Mouse (Mus musculus) lung, postnatal 0 days (tissue): ENCODE data around the gene Vegfa. TPM values are rescaled to one million over a fixed set of nuclear protein-coding genes. Genes with fewer than 3 reads are reported as not detected.
A peak's percentile ranks its signal among the peaks of the same experiment; 100 is the strongest.

ENCODE experiments used
- ATAC-seq: fragments of 200-750 bp; cut with Nextera tagmentation; 2 replicates; pipeline ENCODE4 v1.8.0; 2017; ENCODE audit warnings: moderate library complexity
- DNase-seq: peaks from one replicate; pipeline ENCODE4 v3.0.0-alpha.2; 2016; ENCODE audit warnings: low spot score
- H3K27ac ChIP-seq: fragments of 300-500 bp; sonication (generic); 2 replicates; pipeline ENCODE4 v1.5.1; 2014; ENCODE audit warnings: antibody characterized with exemption, mild to moderate bottlenecking, low read length, mixed read lengths
- H3K27me3 ChIP-seq: fragments of 300-500 bp; sonication (generic); replicated peaks from 2 replicates; pipeline ENCODE4 v1.6.1; 2014; ENCODE audit warnings: low read length, mixed read lengths; ENCODE audit not compliant: insufficient read depth
- H3K36me3 ChIP-seq: fragments of 300-500 bp; sonication (generic); 2 replicates; pipeline ENCODE4 v1.6.1; 2014; ENCODE audit warnings: low read length, mixed read lengths; ENCODE audit not compliant: insufficient read depth
- H3K4me1 ChIP-seq: fragments of 300-500 bp; sonication (generic); 2 replicates; pipeline ENCODE4 v1.6.1; 2014; ENCODE audit warnings: antibody characterized with exemption, low read depth, low read length, mixed read lengths; ENCODE audit not compliant: insufficient read depth
- H3K4me2 ChIP-seq: fragments of 300-500 bp; sonication (generic); replicated peaks from 2 replicates; pipeline ENCODE4 v1.6.1; 2014; ENCODE audit warnings: low read depth, mild to moderate bottlenecking, low read length, moderate library complexity, mixed read lengths
- H3K4me3 ChIP-seq: fragments of 300-500 bp; sonication (generic); 2 replicates; pipeline ENCODE4 v1.5.1; 2014; ENCODE audit warnings: low read depth, low read length
- H3K9ac ChIP-seq: fragments of 300-500 bp; sonication (generic); replicated peaks from 2 replicates; pipeline ENCODE4 v1.6.1; 2014; ENCODE audit warnings: low read depth, mild to moderate bottlenecking
- H3K9me3 ChIP-seq: fragments of 300-500 bp; sonication (generic); 2 replicates; pipeline ENCODE4 v1.6.1; 2016; ENCODE audit warnings: low read length, mixed read lengths
- CTCF ChIP-seq: IDR thresholded peaks from 2 replicates; pipeline ENCODE4 v1.5.1; 2016; ENCODE audit warnings: antibody characterized with exemption, mild to moderate bottlenecking
- EP300 ChIP-seq: IDR thresholded peaks from 2 replicates; pipeline ENCODE4 v1.6.1; 2016; ENCODE audit warnings: antibody characterized with exemption, mild to moderate bottlenecking, control low read depth
- WGBS: fragments of 180-500 bp; shearing (Covaris S2); extraction: QIAGEN DNeasy Blood & Tissue Kit; methylation state at CpG from one replicate; pipeline ENCODE4 v1.1.7; 2014; 5-methylcytosine and 5-hydroxymethylcytosine counted together
- polyA plus RNA-seq: library from polyadenylated mRNA; unstranded; fragments of >200 nt; fragmentation: Nextera tagmentation; extraction: Ambion mirVana; gene quantifications from 2 replicates; pipeline ENCODE4 v1.2.1, GENCODE M21; 2015

The Vegfa gene
- polyA plus RNA-seq, 1 experiment from 2014 or later, result 21.4 TPM

GRCm38 (mm10) chr17:46055736-46056135, 23.6 kb upstream of the Vegfa start:
- 40% methylated on average over 7 of the region's 7 CpGs for WGBS
- TF ChIP-seq CTCF (no peak), EP300 (no peak)

GRCm38 (mm10) chr17:46053291-46053842, 21.2 kb upstream of the Vegfa start:
- DNase-seq (peak; percentile 57), ATAC-seq (peak; percentile 79)
- Histone ChIP-seq H3K4me1 (no peaks in the 10 kb centered on the region), H3K9me3 (no peaks in the 10 kb centered on the region), H3K9ac (no peak overlapping the region), H3K27me3 (no peaks in the 10 kb centered on the region), H3K4me3 (no peak overlapping the region), H3K36me3 (no peaks in the 10 kb centered on the region), H3K4me2 (no peak overlapping the region), H3K27ac (peak overlapping the region; percentile 54; the same call in 1 of the 2 replicates)
- 81% methylated on average over 7 of the region's 7 CpGs for WGBS
- TF ChIP-seq EP300, result no peak
- no peak for TF ChIP-seq CTCF

More at GRCm38 (mm10) chr17:46055736-46056135, 23.6 kb upstream of the Vegfa start:
- no peak for ATAC-seq
- H3K9me3 ChIP-seq, result no peaks in the 10 kb centered on the region
- no peak for DNase-seq
- no peaks in the 10 kb centered on the region for H3K4me1 ChIP-seq
- no peak overlapping the region for H3K9ac ChIP-seq
- H3K27me3 ChIP-seq, result no peaks in the 10 kb centered on the region
- no peak overlapping the region for H3K4me3 ChIP-seq
- no peaks in the 10 kb centered on the region for H3K36me3 ChIP-seq
- H3K27ac ChIP-seq, result no peak overlapping the region
- H3K4me2 ChIP-seq, result no peak overlapping the region

GRCm38 (mm10) chr17:46052146-46052545, 20.0 kb upstream of the Vegfa start:
- TF ChIP-seq EP300, result no peak
- no peak for TF ChIP-seq CTCF
- DNase-seq (no peak), ATAC-seq (no peak)
- no peaks in the 10 kb centered on the region for H3K36me3 ChIP-seq
- 23% methylated on average over 3 of the region's 3 CpGs for WGBS
- H3K9me3 ChIP-seq, result no peaks in the 10 kb centered on the region
- H3K4me2 ChIP-seq, result no peak overlapping the region
- no peaks in the 10 kb centered on the region for H3K4me1 ChIP-seq
- H3K27me3 ChIP-seq, result no peaks in the 10 kb centered on the region
- H3K9ac ChIP-seq, result no peak overlapping the region
- no peak overlapping the region for H3K4me3 ChIP-seq
- H3K27ac ChIP-seq, result no peak overlapping the region

GRCm38 (mm10) chr17:46051356-46051755, 19.2 kb upstream of the Vegfa start:
- Histone ChIP-seq H3K4me1 (no peaks in the 10 kb centered on the region), H3K9me3 (no peaks in the 10 kb centered on the region), H3K27me3 (no peaks in the 10 kb centered on the region), H3K4me2 (no peak overlapping the region), H3K9ac (no peak overlapping the region), H3K27ac (no peak overlapping the region), H3K36me3 (no peaks in the 10 kb centered on the region), H3K4me3 (no peak overlapping the region)
- 57% methylated on average over 5 of the region's 5 CpGs for WGBS
- DNase-seq (no peak), ATAC-seq (no peak)
- TF ChIP-seq CTCF (no peak), EP300 (no peak)

- ATAC-seq, result no peak
- H3K27me3 ChIP-seq, result no peaks in the 10 kb centered on the region
- no peaks in the 10 kb centered on the region for H3K9me3 ChIP-seq
- H3K4me3 ChIP-seq, result no peak overlapping the region
- H3K4me1 ChIP-seq, result no peaks in the 10 kb centered on the region
- no peak for TF ChIP-seq CTCF
- no peak for TF ChIP-seq EP300
- no peaks in the 10 kb centered on the region for H3K36me3 ChIP-seq
- WGBS, result 26% methylated on average over 4 of the region's 4 CpGs
- no peak for DNase-seq
- no peak overlapping the region for H3K9ac ChIP-seq
- H3K27ac ChIP-seq, result no peak overlapping the region
- H3K4me2 ChIP-seq, result no peak overlapping the region
These were observed 17.4 kb upstream of the Vegfa start for GRCm38 (mm10) chr17:46049567-46049966.

GRCm38 (mm10) chr17:46048184-46048583, 16.0 kb upstream of the Vegfa start:
- no peak for ATAC-seq
- TF ChIP-seq CTCF (peak; percentile 34), EP300 (no peak)
- Histone ChIP-seq H3K9me3 (no peaks in the 10 kb centered on the region), H3K4me2 (no peak overlapping the region), H3K27ac (no peak overlapping the region), H3K36me3 (no peaks in the 10 kb centered on the region), H3K9ac (no peak overlapping the region), H3K4me1 (no peaks in the 10 kb centered on the region), H3K4me3 (no peak overlapping the region), H3K27me3 (no peaks in the 10 kb centered on the region)
- WGBS, result 93% methylated on average over 4 of the region's 4 CpGs
- DNase-seq, result no peak

GRCm38 (mm10) chr17:46045742-46046141, 13.6 kb upstream of the Vegfa start:
- no peak overlapping the region for H3K27ac ChIP-seq
- no peaks in the 10 kb centered on the region for H3K9me3 ChIP-seq
- H3K27me3 ChIP-seq, result no peaks in the 10 kb centered on the region
- no peak overlapping the region for H3K9ac ChIP-seq
- 72% methylated on average over 8 of the region's 8 CpGs for WGBS
- no peaks in the 10 kb centered on the region for H3K36me3 ChIP-seq
- no peak for TF ChIP-seq CTCF
- no peak for TF ChIP-seq EP300
- ATAC-seq (no peak), DNase-seq (no peak)
- H3K4me3 ChIP-seq, result no peak overlapping the region
- H3K4me1 ChIP-seq, result no peaks in the 10 kb centered on the region
- no peak overlapping the region for H3K4me2 ChIP-seq
